Mouse (Mus musculus) heart, adult 2 months (tissue): Measurements from ENCODE around the gene Stox2.

Experiments
- CTCF ChIP-seq: fragments of 200-600 bp; IDR thresholded peaks from 2 replicates; pipeline ENCODE4 v1.8.1; 2022; ENCODE audit warnings: antibody characterized with exemption, mild to moderate bottlenecking, moderate library complexity
- EP300 ChIP-seq: fragments of 200-500 bp; IDR thresholded peaks from 2 replicates; pipeline ENCODE4 v1.6.1; 2011; ENCODE audit warnings: low read depth, low read length, control low read depth; ENCODE audit not compliant: insufficient read depth

DNA sequence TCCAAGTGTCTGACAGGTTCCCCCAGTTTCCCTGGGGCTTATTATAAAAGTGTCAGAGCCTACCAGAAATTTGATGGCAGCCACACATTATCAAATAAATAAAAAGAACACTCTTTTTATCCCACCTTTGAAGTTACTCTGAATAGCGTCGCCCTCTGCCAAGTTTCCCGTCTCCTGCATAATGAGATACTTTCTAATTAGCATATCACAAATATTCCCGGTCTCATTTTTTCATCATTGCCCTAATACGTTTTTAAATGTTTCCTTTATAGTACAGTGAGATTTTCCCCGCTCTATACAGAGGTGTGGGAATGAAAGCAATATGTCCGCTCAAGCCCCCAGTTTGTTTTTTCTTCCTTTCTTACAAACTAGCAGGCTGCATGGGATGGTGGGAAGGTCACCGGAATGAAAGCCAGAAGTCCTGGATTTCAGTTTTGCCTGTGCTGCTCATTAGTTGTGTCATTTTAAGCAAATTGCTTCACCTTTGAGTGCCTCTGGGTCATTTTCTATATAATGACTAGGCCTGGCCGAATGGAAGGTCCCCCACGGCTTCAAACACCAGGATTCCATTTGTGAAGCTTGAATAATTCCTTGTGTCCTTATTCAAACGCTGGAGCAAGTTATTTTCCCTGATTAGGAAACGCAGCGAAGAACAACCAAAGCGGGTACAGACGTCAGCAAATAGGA, 100.9 kb downstream of the Stox2 start:
- TF ChIP-seq CTCF (no peak), EP300 (no peak)
